Mouse (Mus musculus): ENCODE results near the gene Snrnp70. TPM values are rescaled to one million over a fixed set of nuclear protein-coding genes. Genes with fewer than 3 reads are reported as not detected.
"Not testable (repeated sequence)": the region's sequence is repeated elsewhere in the genome, so short reads cannot be mapped to it uniquely, and the experiment has no call there.

Snrnp70 gene
- polyA plus RNA-seq, 1 experiment = 463 TPM

DNA sequence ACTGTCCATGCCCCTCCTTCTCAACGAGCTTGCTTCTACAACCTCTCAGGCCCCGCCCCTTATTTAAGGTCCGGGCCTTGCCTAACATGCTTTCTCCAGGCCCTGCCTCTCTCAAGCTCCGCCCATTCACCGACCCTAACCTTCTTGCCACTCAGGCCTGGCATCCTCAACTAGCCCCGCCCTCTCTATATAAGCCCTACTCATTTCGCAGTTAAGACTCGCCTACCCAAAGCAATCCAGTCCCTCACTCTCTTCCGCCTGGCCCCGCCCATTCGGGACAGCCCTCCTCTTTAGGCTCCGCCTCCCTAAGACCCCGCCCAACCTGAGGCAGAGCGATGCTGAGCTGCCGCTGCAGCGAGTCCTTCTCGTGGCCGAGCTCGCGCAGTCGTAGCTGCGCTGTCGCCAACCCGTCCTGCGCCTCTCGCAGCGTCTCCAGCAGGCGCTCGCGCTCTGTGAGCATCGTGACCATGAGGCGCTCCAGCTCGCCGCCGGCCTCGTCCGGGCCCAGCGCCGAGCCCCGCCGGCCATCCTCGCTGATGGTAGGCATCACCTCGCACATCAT lies 34.2 kb downstream of the Snrnp70 start:
- H3K4me1 ChIP-seq (ENCODE audit: control insufficient read depth, insufficient read depth, low read length) = no peaks in the 10 kb centered on the region
- H3K4me3 ChIP-seq (ENCODE audit: insufficient read depth, low read length) = peak overlapping the region; percentile 26
- peak; percentile 75 for TF ChIP-seq POLR2A (IDR thresholded peaks at IDR 0.05; ENCODE audit: low read depth, low read length)
- TF ChIP-seq CTCF (IDR thresholded peaks at IDR 0.05; ENCODE audit: borderline replicate concordance, insufficient read depth, low read length) = no peak
- H3K27ac ChIP-seq (ENCODE audit: insufficient read depth, low read length) = no peak overlapping the region

DNA sequence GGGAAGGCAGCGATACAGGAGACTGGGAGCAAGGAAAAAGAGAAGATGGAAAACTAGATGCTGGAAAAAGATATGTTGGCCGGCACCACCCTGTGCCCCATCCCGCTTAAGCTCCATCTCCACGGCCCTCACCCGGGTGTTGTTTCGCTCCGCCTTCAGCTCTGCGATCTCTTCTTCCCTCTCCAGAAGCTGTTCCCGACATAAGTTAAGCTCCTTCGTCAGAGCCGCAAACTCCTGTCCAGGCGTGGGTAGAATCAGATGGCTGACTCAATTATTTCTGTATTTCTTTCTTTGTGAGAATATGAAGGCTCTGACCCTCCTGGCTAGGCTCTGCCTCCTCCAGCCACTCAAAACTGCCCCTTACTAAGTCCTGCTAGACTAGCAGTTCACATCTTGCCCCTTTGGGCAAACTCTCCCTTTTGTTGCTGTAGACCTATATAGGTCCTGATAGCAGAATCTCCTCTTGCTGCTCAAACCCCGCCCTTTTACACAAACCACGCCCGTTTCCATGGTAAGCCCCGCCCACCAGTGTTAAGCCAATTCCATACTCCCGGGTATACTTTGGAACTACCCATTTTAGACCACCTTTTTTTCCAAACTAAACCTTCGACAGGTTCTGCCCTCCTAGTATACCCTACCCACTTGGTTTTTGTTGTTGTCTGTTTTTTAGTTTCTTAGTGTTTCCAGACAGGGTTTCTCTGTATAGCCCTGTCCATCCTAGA lies 35.0 kb downstream of the Snrnp70 start:
- Histone ChIP-seq H3K4me1 (ENCODE audit: control insufficient read depth, insufficient read depth, low read length) (no peaks in the 10 kb centered on the region), H3K27ac (ENCODE audit: insufficient read depth, low read length) (no peak overlapping the region), H3K4me3 (ENCODE audit: insufficient read depth, low read length) (no peak overlapping the region)
- TF ChIP-seq CTCF (IDR thresholded peaks at IDR 0.05; ENCODE audit: borderline replicate concordance, insufficient read depth, low read length) (no peak), POLR2A (IDR thresholded peaks at IDR 0.05; ENCODE audit: low read depth, low read length) (no peak)

DNA sequence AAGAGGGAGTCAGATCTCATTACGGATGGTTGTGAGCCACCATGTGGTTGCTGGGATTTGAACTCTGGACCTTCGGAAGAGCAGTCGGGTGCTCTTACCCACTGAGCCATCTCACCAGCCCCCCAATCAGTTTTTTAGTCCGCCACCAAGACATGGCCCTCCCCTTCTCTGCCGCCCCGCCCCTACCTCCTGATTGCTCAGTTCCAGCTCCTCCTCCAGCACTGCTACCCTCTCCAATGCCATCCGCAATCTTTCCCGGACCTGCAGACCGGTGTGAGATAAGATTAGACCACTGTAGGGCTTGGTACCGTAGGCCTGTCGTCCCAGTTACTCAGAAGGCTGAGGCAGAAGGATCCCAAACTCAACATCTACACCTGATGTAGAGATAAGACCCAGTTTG lies 36.5 kb downstream of the Snrnp70 start:
- H3K4me1 ChIP-seq (ENCODE audit: control insufficient read depth, insufficient read depth, low read length); H3K4me3 ChIP-seq (ENCODE audit: insufficient read depth, low read length); H3K27ac ChIP-seq (ENCODE audit: insufficient read depth, low read length): not testable (repeated sequence)

- Histone ChIP-seq H3K4me1 (ENCODE audit: control insufficient read depth, insufficient read depth, low read length) (no peaks in the 10 kb centered on the region), H3K27ac (ENCODE audit: insufficient read depth, low read length) (no peak overlapping the region), H3K4me3 (ENCODE audit: insufficient read depth, low read length) (no peak overlapping the region)
- no peak for TF ChIP-seq CTCF (IDR thresholded peaks at IDR 0.05; ENCODE audit: borderline replicate concordance, insufficient read depth, low read length)
- TF ChIP-seq POLR2A (IDR thresholded peaks at IDR 0.05; ENCODE audit: low read depth, low read length) = no peak
Observed at GRCm38 (mm10) chr7:45356087-45356486, 39.5 kb downstream of the Snrnp70 start.

DNA sequence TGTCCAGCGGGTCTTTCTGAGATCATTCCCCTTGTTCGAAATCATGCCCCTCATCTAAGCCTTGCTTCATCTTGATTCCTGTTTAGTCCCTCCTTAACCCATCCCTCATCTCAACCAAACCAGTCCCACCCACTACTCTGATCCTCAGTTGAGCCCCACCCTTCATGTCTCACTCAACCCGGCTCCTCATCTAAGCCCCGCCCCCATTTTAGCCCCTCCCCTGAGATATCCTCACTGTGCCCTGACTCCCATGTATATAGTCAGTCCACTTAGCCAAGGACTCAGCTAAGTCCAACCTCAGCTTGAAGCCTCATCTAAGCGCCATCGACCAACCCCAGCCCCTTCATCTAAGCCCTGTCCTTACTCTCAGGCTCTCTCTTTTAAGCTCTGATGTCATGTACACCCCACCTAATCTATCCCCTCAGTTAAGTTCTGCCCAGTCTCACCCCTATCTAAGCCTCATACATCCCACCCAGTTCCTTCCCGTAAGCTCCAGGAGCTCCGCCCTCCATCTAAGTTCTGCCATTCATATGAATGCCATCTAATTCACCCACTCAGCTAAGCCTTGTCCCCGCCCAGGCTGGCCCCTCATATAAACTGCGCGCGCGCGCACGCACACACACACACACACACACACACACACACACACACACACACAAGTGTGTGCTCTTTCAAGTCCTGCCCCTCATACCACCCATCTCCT lies 40.1 kb downstream of the Snrnp70 start:
- Histone ChIP-seq H3K27ac (ENCODE audit: insufficient read depth, low read length) (no peak overlapping the region), H3K4me3 (ENCODE audit: insufficient read depth, low read length) (no peak overlapping the region), H3K4me1 (ENCODE audit: control insufficient read depth, insufficient read depth, low read length) (no peaks in the 10 kb centered on the region)
- no peak for TF ChIP-seq CTCF (IDR thresholded peaks at IDR 0.05; ENCODE audit: borderline replicate concordance, insufficient read depth, low read length)
- no peak for TF ChIP-seq POLR2A (IDR thresholded peaks at IDR 0.05; ENCODE audit: low read depth, low read length)

- H3K4me1 ChIP-seq (ENCODE audit: control insufficient read depth, insufficient read depth, low read length) = no peaks in the 10 kb centered on the region
- TF ChIP-seq CTCF (IDR thresholded peaks at IDR 0.05; ENCODE audit: borderline replicate concordance, insufficient read depth, low read length) (no peak), POLR2A (IDR thresholded peaks at IDR 0.05; ENCODE audit: low read depth, low read length) (no peak)
- no peak overlapping the region for H3K27ac ChIP-seq (ENCODE audit: insufficient read depth, low read length)
- H3K4me3 ChIP-seq (ENCODE audit: insufficient read depth, low read length) = no peak overlapping the region
Observed at GRCm38 (mm10) chr7:45353041-45353440, 42.5 kb downstream of the Snrnp70 start.

DNA sequence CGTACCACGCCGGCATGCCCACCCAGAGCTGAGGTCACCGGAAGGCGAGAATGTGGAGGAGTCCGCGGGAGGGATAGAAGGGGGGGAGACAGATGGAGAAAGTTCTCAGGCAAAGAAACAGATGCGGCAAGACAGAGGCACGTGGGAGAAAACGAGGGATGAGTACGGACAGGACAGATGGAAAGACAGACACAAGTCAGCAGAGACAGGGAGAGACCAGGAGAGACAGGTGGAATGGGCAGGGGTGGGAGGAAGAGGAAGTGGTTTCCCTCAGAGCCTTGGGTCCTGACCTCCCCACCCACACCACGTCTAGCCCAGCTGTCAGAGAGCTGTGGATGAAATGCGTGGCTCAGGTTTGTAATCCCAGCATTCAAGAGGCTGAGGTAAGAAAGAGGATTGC lies 48.6 kb downstream of the Snrnp70 start:
- H3K4me1 ChIP-seq (ENCODE audit: control insufficient read depth, insufficient read depth, low read length) = no peaks in the 10 kb centered on the region
- H3K4me3 ChIP-seq (ENCODE audit: insufficient read depth, low read length) = no peak overlapping the region
- TF ChIP-seq POLR2A (IDR thresholded peaks at IDR 0.05; ENCODE audit: low read depth, low read length) = no peak
- no peak for TF ChIP-seq CTCF (IDR thresholded peaks at IDR 0.05; ENCODE audit: borderline replicate concordance, insufficient read depth, low read length)
- H3K27ac ChIP-seq (ENCODE audit: insufficient read depth, low read length) = no peak overlapping the region

DNA sequence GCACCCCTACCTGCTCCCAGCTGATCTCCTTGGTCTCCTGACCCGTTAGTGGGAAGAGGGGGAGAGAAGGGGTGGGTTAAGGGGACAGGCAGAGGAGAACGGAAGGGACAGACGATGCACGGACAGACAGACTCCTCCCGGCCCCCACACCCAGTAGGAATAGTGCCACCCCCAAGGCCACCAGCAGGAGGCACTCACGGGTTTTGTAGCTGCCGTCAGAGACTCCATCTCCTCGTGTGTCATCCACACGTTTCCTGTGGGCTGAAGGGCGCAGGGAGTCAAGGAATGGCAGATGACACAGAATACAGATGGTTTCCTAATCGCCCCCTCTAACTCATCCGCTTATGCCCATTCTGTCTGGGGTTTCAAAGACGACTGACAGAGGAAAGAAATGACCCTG lies 52.0 kb downstream of the Snrnp70 start:
- TF ChIP-seq CTCF (IDR thresholded peaks at IDR 0.05; ENCODE audit: borderline replicate concordance, insufficient read depth, low read length) (no peak), POLR2A (IDR thresholded peaks at IDR 0.05; ENCODE audit: low read depth, low read length) (no peak)
- no peaks in the 10 kb centered on the region for H3K4me1 ChIP-seq (ENCODE audit: control insufficient read depth, insufficient read depth, low read length)
- H3K27ac ChIP-seq (ENCODE audit: insufficient read depth, low read length) = no peak overlapping the region
- H3K4me3 ChIP-seq (ENCODE audit: insufficient read depth, low read length) = no peak overlapping the region

DNA sequence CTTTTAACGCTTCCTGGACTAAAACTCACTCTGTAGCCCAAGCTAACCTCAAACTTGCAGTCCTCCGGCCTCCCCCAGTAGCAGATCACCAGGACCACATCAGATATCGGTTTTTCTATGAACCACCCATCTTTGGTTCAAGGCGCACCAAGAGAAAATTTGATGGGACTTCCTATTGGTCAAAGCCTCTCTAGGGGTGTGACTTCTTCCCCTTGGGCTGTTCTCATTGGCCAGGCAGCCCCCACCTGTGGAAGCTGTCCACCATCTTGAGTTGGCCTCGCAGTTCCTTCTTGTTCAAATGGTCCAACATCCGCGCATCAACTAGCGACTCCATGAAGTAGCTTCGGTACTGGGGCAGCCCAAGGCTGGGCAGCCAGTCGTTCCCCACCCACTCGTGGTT lies 53.5 kb downstream of the Snrnp70 start:
- H3K4me1 ChIP-seq (ENCODE audit: control insufficient read depth, insufficient read depth, low read length) = no peaks in the 10 kb centered on the region
- no peak overlapping the region for H3K27ac ChIP-seq (ENCODE audit: insufficient read depth, low read length)
- H3K4me3 ChIP-seq (ENCODE audit: insufficient read depth, low read length) = no peak overlapping the region
- TF ChIP-seq CTCF (IDR thresholded peaks at IDR 0.05; ENCODE audit: borderline replicate concordance, insufficient read depth, low read length) (no peak), POLR2A (IDR thresholded peaks at IDR 0.05; ENCODE audit: low read depth, low read length) (no peak)

- H3K4me3 ChIP-seq (ENCODE audit: insufficient read depth, low read length) = no peak overlapping the region
- TF ChIP-seq POLR2A (IDR thresholded peaks at IDR 0.05; ENCODE audit: low read depth, low read length) = 0 out of 2 replicates have a peak, but pooled peaks have one; percentile 6
- TF ChIP-seq CTCF (IDR thresholded peaks at IDR 0.05; ENCODE audit: borderline replicate concordance, insufficient read depth, low read length) = peak; percentile 51; the same call in 1 of the 2 replicates
- no peaks in the 10 kb centered on the region for H3K4me1 ChIP-seq (ENCODE audit: control insufficient read depth, insufficient read depth, low read length)
- H3K27ac ChIP-seq (ENCODE audit: insufficient read depth, low read length) = no peak overlapping the region
Observed at GRCm38 (mm10) chr7:45341303-45341702, 54.2 kb downstream of the Snrnp70 start.

All from embryonic fibroblast, embryonic 13.5 days (primary cell).